Mouse (Mus musculus): ENCODE data around the gene Podxl2. TPM values are rescaled to one million over a fixed set of nuclear protein-coding genes. Genes with fewer than 3 reads are reported as not detected.

Podxl2 gene
- total RNA-seq, 1 experiment = 5.0 TPM

DNA sequence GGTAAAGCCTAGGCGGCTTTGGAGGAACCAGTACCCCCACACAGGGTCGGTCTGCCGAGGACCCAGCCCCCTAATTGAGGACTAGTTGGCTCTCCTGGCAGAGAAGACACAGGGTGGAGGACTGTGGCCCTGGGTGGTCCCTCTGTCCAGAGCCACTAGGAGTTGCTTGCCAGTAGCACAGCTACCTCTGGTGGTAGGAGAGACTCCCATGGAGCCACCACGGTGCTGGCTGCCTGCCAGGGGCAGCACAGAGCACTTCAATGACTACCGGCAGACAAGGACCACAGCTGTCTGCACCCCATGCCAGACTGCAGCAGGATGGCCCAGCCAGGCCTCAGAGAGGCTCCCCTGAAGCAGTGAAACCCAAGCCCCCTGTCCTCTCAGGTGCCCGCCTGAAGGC is 48.3 kb downstream of the Podxl2 start:
- Histone ChIP-seq H3K9ac (ENCODE audit: insufficient read depth, low read depth, low read length, poor library complexity, severe bottlenecking) (no peak overlapping the region), H3K4me1 (ENCODE audit: control insufficient read depth in 2 of 2, insufficient read depth in 2 of 2, low read length in 2 of 2, poor library complexity in 1 of 2) (no peaks in the 10 kb centered on the region), H3K4me3 (ENCODE audit: insufficient read depth in 1 of 2, low read depth in 1 of 2, low read length in 2 of 2, poor library complexity in 1 of 2, severe bottlenecking in 1 of 2) (no peak overlapping the region), H3K27ac (ENCODE audit: insufficient read depth, low read depth, low read length, poor library complexity, severe bottlenecking) (no peak overlapping the region), H3K36me3 (ENCODE audit: control insufficient read depth, insufficient read depth, low read length, poor library complexity, severe bottlenecking) (no peaks in the 10 kb centered on the region), H3K9me3 (ENCODE audit: control insufficient read depth, insufficient read depth, low read depth, low read length) (no peaks in the 10 kb centered on the region)
- TF ChIP-seq ZNF384 (IDR thresholded peaks at IDR 0.05; ENCODE audit: low read depth, low read length) (no peak), ZC3H11A (IDR thresholded peaks at IDR 0.05; ENCODE audit: borderline replicate concordance, low read depth, low read length) (no peak), HCFC1 (IDR thresholded peaks at IDR 0.05; ENCODE audit: borderline replicate concordance, insufficient read depth, low read length) (no peak), MAFK (IDR thresholded peaks at IDR 0.05; ENCODE audit: insufficient read depth, low read depth, low read length) (no peak), CHD2 (IDR thresholded peaks at IDR 0.05; ENCODE audit: low read depth, low read length) (no peak)
- DNase-seq (ENCODE audit: low read depth, low spot score) = no peak
- in situ Hi-C loops (cut with MboI; ENCODE audit: low sequenced_read_pairs in 2 of 2, unreplicated experiment in 2 of 2) = no loop called here

DNA sequence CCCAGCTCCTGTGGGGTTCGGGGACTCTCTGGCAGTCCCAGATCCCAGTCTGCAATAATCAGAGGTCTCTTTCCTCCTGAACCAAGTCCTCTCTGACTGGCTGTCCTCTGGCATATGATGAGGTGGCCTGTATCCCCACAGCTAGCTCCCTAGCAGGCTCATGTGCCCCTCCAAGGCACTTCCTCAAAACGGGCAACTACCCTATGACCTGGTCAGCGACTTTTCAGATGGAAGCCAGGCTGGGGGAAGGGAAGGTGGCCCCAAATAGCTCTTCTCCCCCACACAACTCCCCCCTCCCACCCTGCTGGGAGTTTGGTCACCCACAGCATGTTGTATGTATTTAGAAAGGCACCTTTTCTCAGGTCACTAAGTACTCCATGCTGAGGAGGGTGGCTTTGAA is 48.8 kb downstream of the Podxl2 start:
- H3K9me3 ChIP-seq (ENCODE audit: control insufficient read depth, insufficient read depth, low read depth, low read length) = no peaks in the 10 kb centered on the region
- H3K36me3 ChIP-seq (ENCODE audit: control insufficient read depth, insufficient read depth, low read length, poor library complexity, severe bottlenecking) = no peaks in the 10 kb centered on the region
- no peak overlapping the region for H3K27ac ChIP-seq (ENCODE audit: insufficient read depth, low read depth, low read length, poor library complexity, severe bottlenecking)
- in situ Hi-C loops (cut with MboI; ENCODE audit: low sequenced_read_pairs in 2 of 2, unreplicated experiment in 2 of 2) = no loop called here
- H3K4me3 ChIP-seq (ENCODE audit: insufficient read depth in 1 of 2, low read depth in 1 of 2, low read length in 2 of 2, poor library complexity in 1 of 2, severe bottlenecking in 1 of 2) = no peak overlapping the region
- no peak for DNase-seq (ENCODE audit: low read depth, low spot score)
- H3K4me1 ChIP-seq (ENCODE audit: control insufficient read depth in 2 of 2, insufficient read depth in 2 of 2, low read length in 2 of 2, poor library complexity in 1 of 2) = no peaks in the 10 kb centered on the region
- H3K9ac ChIP-seq (ENCODE audit: insufficient read depth, low read depth, low read length, poor library complexity, severe bottlenecking) = no peak overlapping the region
- TF ChIP-seq MAFK (IDR thresholded peaks at IDR 0.05; ENCODE audit: insufficient read depth, low read depth, low read length) = no peak
- TF ChIP-seq ZNF384 (IDR thresholded peaks at IDR 0.05; ENCODE audit: low read depth, low read length) = no peak
- TF ChIP-seq ZC3H11A (IDR thresholded peaks at IDR 0.05; ENCODE audit: borderline replicate concordance, low read depth, low read length) = no peak
- TF ChIP-seq HCFC1 (IDR thresholded peaks at IDR 0.05; ENCODE audit: borderline replicate concordance, insufficient read depth, low read length) = no peak
- TF ChIP-seq CHD2 (IDR thresholded peaks at IDR 0.05; ENCODE audit: low read depth, low read length) = no peak

DNA sequence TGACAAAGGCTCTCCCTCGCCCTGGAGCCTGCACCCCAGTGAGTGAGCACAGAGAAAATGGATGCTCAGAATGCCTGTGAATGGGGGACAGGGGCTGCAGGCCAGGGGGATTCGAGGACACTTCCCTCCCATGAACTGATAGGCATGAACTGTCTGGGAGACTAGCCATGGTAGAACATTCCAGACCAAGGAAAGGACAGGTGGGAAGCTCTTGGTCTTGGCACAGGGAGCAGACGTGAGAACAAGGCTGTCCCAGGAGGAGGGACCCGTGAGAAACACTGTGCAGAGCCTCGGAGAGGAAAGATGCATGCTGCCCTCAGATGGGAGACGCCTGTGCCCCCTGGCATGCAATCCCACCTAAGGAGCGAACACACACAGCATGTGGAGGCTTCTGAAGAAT is 50.7 kb downstream of the Podxl2 start:
- DNase-seq (ENCODE audit: low read depth, low spot score) = no peak
- in situ Hi-C loops (cut with MboI; ENCODE audit: low sequenced_read_pairs in 2 of 2, unreplicated experiment in 2 of 2) = no loop called here
- no peak overlapping the region for H3K9ac ChIP-seq (ENCODE audit: insufficient read depth, low read depth, low read length, poor library complexity, severe bottlenecking)
- no peaks in the 10 kb centered on the region for H3K36me3 ChIP-seq (ENCODE audit: control insufficient read depth, insufficient read depth, low read length, poor library complexity, severe bottlenecking)
- no peak overlapping the region for H3K27ac ChIP-seq (ENCODE audit: insufficient read depth, low read depth, low read length, poor library complexity, severe bottlenecking)
- H3K4me3 ChIP-seq (ENCODE audit: insufficient read depth in 1 of 2, low read depth in 1 of 2, low read length in 2 of 2, poor library complexity in 1 of 2, severe bottlenecking in 1 of 2) = no peak overlapping the region
- no peaks in the 10 kb centered on the region for H3K9me3 ChIP-seq (ENCODE audit: control insufficient read depth, insufficient read depth, low read depth, low read length)
- TF ChIP-seq ZNF384 (IDR thresholded peaks at IDR 0.05; ENCODE audit: low read depth, low read length) (no peak), MAFK (IDR thresholded peaks at IDR 0.05; ENCODE audit: insufficient read depth, low read depth, low read length) (no peak), CHD2 (IDR thresholded peaks at IDR 0.05; ENCODE audit: low read depth, low read length) (no peak), HCFC1 (IDR thresholded peaks at IDR 0.05; ENCODE audit: borderline replicate concordance, insufficient read depth, low read length) (no peak), ZC3H11A (IDR thresholded peaks at IDR 0.05; ENCODE audit: borderline replicate concordance, low read depth, low read length) (no peak)
- no peaks in the 10 kb centered on the region for H3K4me1 ChIP-seq (ENCODE audit: control insufficient read depth in 2 of 2, insufficient read depth in 2 of 2, low read length in 2 of 2, poor library complexity in 1 of 2)

DNA sequence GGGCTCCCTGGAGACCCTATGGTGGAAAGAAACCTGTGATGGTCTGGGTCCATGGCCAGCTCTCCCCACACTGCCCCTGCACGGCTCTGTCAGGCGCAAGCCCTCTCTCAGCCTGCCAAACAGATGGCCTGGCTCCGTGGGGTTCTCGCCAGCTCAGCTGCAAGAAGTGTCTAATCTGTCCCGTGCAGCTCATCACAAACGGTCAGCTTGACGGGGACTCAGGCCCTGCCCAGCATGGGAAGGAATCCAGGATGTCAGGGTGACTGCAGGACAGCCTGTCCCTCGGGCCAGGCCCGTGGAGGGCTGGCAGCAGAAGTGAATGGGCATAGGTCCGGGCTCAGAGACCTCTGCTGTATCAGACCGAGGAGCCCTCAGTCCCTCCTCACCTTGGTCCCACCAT is 52.9 kb downstream of the Podxl2 start:
- no peak for DNase-seq (ENCODE audit: low read depth, low spot score)
- Histone ChIP-seq H3K27ac (ENCODE audit: insufficient read depth, low read depth, low read length, poor library complexity, severe bottlenecking) (no peak overlapping the region), H3K4me1 (ENCODE audit: control insufficient read depth in 2 of 2, insufficient read depth in 2 of 2, low read length in 2 of 2, poor library complexity in 1 of 2) (no peaks in the 10 kb centered on the region), H3K36me3 (ENCODE audit: control insufficient read depth, insufficient read depth, low read length, poor library complexity, severe bottlenecking) (no peaks in the 10 kb centered on the region), H3K9ac (ENCODE audit: insufficient read depth, low read depth, low read length, poor library complexity, severe bottlenecking) (no peak overlapping the region), H3K9me3 (ENCODE audit: control insufficient read depth, insufficient read depth, low read depth, low read length) (no peaks in the 10 kb centered on the region), H3K4me3 (ENCODE audit: insufficient read depth in 1 of 2, low read depth in 1 of 2, low read length in 2 of 2, poor library complexity in 1 of 2, severe bottlenecking in 1 of 2) (no peak overlapping the region)
- TF ChIP-seq CHD2 (IDR thresholded peaks at IDR 0.05; ENCODE audit: low read depth, low read length) (no peak), MAFK (IDR thresholded peaks at IDR 0.05; ENCODE audit: insufficient read depth, low read depth, low read length) (no peak), ZNF384 (IDR thresholded peaks at IDR 0.05; ENCODE audit: low read depth, low read length) (no peak), ZC3H11A (IDR thresholded peaks at IDR 0.05; ENCODE audit: borderline replicate concordance, low read depth, low read length) (no peak), HCFC1 (IDR thresholded peaks at IDR 0.05; ENCODE audit: borderline replicate concordance, insufficient read depth, low read length) (no peak)
- in situ Hi-C loops (cut with MboI; ENCODE audit: low sequenced_read_pairs in 2 of 2, unreplicated experiment in 2 of 2) = no loop called here

DNA sequence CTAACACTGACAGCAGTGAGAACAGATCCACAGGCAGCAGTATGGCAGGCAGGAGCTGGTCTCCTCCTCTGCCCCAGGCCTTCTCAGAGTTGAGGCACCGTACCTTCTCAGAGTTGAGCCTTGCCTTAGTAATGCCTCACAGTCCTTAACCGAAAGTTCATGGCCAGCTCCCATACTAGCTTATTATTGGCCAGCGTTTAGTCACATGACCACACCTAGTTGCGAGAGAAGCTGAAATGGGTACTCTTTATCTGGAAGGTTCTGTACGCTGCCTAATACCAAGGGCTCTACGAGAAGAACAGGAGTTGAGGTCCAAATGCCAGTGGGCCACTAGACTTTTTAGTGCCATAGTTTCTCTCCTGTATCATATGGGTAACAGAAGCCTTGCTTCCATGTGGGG is 53.5 kb downstream of the Podxl2 start:
- no peak for DNase-seq (ENCODE audit: low read depth, low spot score)
- in situ Hi-C loops (cut with MboI; ENCODE audit: low sequenced_read_pairs in 2 of 2, unreplicated experiment in 2 of 2) = no loop called here

More for the DNA sequence above, 53.5 kb downstream of the Podxl2 start:
- no peak for TF ChIP-seq MAFK (IDR thresholded peaks at IDR 0.05; ENCODE audit: insufficient read depth, low read depth, low read length)
- TF ChIP-seq ZNF384 (IDR thresholded peaks at IDR 0.05; ENCODE audit: low read depth, low read length) = no peak
- TF ChIP-seq HCFC1 (IDR thresholded peaks at IDR 0.05; ENCODE audit: borderline replicate concordance, insufficient read depth, low read length) = no peak
- no peak for TF ChIP-seq ZC3H11A (IDR thresholded peaks at IDR 0.05; ENCODE audit: borderline replicate concordance, low read depth, low read length)
- TF ChIP-seq CHD2 (IDR thresholded peaks at IDR 0.05; ENCODE audit: low read depth, low read length) = no peak
- no peak overlapping the region for H3K9ac ChIP-seq (ENCODE audit: insufficient read depth, low read depth, low read length, poor library complexity, severe bottlenecking)
- no peaks in the 10 kb centered on the region for H3K9me3 ChIP-seq (ENCODE audit: control insufficient read depth, insufficient read depth, low read depth, low read length)
- H3K36me3 ChIP-seq (ENCODE audit: control insufficient read depth, insufficient read depth, low read length, poor library complexity, severe bottlenecking) = no peaks in the 10 kb centered on the region
- no peaks in the 10 kb centered on the region for H3K4me1 ChIP-seq (ENCODE audit: control insufficient read depth in 2 of 2, insufficient read depth in 2 of 2, low read length in 2 of 2, poor library complexity in 1 of 2)
- H3K4me3 ChIP-seq (ENCODE audit: insufficient read depth in 1 of 2, low read depth in 1 of 2, low read length in 2 of 2, poor library complexity in 1 of 2, severe bottlenecking in 1 of 2) = no peak overlapping the region
- H3K27ac ChIP-seq (ENCODE audit: insufficient read depth, low read depth, low read length, poor library complexity, severe bottlenecking) = no peak overlapping the region

All from ES-E14 (cell line).